In the genomic region with DNA sequence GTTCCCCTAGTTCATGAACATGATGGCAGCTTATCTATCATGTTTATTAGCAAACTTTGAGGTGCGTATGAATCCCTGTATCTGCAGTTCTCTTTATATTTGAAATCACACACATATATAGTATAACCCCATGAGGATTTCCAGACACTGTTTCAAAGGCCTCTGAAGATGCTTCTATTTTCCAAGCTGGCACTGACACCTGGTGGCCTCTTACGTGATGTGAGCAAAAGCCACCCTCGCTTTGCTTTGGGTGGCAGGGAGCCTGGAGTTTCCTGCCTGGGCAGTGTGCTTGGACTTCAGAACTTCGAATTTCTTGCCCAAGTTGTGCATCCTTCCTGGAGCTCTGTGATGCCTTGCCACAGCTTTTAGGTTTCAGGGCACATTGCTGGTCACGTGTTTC, we compare ENCODE assay signal across 9 mouse cellular contexts.
DNase-seq lines count a peak whose midpoint lies in the region; TF ChIP-seq lines count a peak whose summit lies in the region.
"Had no signal": no experiment of that assay in that cellular context is flagged by ENCODE, and none has a peak within 500 bp of the region (broad histone marks: within the 10 kb centered on the region; RNA-seq: fewer than 3 reads in every experiment).

No protein-coding gene starts in this region.

- no peak overlapping the region for H3K27ac ChIP-seq in cerebellum, adult 2 months (ENCODE audit: insufficient read depth, low read length)

- TF ChIP-seq POLR2A in cerebellum, adult 2 months (IDR thresholded peaks at IDR 0.05; ENCODE audit: borderline replicate concordance, insufficient read depth, low read length) = no peak

- no peaks in the 10 kb centered on the region for H3K4me1 ChIP-seq in cerebellum, adult 2 months (ENCODE audit: control insufficient read depth, insufficient read depth, low read length)

- DNase-seq in cerebellum, adult 2 months = peak in 1 of 2 experiments; percentile 15
- no peak for DNase-seq in cerebellum, adult 8-10 months
- peak; percentile 13 to 20 for DNase-seq in left cerebral cortex, adult 18-20 months (ENCODE audit: low spot score in 2 of 2)
- DNase-seq in left cerebral cortex, postnatal 10 days (ENCODE audit: extremely low spot score in 1 of 2, low spot score in 2 of 2) = no peak
- peak; percentile 26 for DNase-seq in adrenal gland, postnatal 25 days
- peak; percentile 39 to 67 for DNase-seq in kidney, postnatal 36 days
- peak; percentile 52 for DNase-seq in thymus, postnatal 4 days
- DNase-seq in ovary, postnatal 10 days (ENCODE audit: low spot score) = no peak

- peak; percentile 52 for TF ChIP-seq CTCF in cerebellum, adult 2 months (IDR thresholded peaks at IDR 0.05; ENCODE audit: borderline replicate concordance, insufficient read depth, low read depth, low read length)

- 64% methylated on average over 5 of the region's 5 CpGs for WGBS in cerebellum, adult 2 months

- intact Hi-C loops in left cerebral cortex, postnatal 10 days (cut with DNase I) = no loop called here

- no peak overlapping the region for H3K4me3 ChIP-seq in cerebellum, adult 2 months (replicated peaks; ENCODE audit: insufficient read depth, low read depth, low read length)
- H3K4me3 ChIP-seq: myocyte had no signal

- no peaks in the 10 kb centered on the region for H3K27me3 ChIP-seq in cerebellum, adult 2 months (ENCODE audit: control insufficient read depth, insufficient read depth, low read length)

Comparison
In these comparisons a context has a peak if more than half of its experiments do, and no peak if none do; other contexts are left out.
1. DNase-seq: peak in left cerebral cortex, adult 18-20 months (2 of 2), adrenal gland, postnatal 25 days (single experiment), kidney, postnatal 36 days (2 of 2) and thymus, postnatal 4 days (single experiment); none in cerebellum, adult 8-10 months (single experiment), left cerebral cortex, postnatal 10 days (0 of 2) and ovary, postnatal 10 days (single experiment).